ENCODE assay signal across 20 mouse cellular contexts in genomic region chr19:56132911-56133562, GRCm38 (mm10).
DNase-seq lines count a peak whose midpoint lies in the region; ATAC-seq lines count a peak whose summit lies in the region.
"Had no signal": no experiment of that assay in that cellular context is flagged by ENCODE, and none has a peak within 500 bp of the region (broad histone marks: within the 10 kb centered on the region; RNA-seq: fewer than 3 reads in every experiment).

No protein-coding gene starts in this region.

- intact Hi-C loops in heart, postnatal 14 days (cut with DNase I) = loop anchor here (5.0 to 10.0 kb wide), 4 partner anchors 124 to 586 kb away; partner anchors contain the start of gene Tcf7l2

- H3K27me3 ChIP-seq in forebrain, embryonic 11.5 days (ENCODE audit: control insufficient read depth, insufficient read depth, low read length) = peaks cover 10% of the 10 kb centered on the region
- H3K27me3 ChIP-seq in forebrain, embryonic 15.5 days = peaks cover 20% of the 10 kb centered on the region
- H3K27me3 ChIP-seq in forebrain, embryonic 13.5 days = peaks cover 51% of the 10 kb centered on the region
- H3K27me3 ChIP-seq in midbrain, embryonic 12.5 days = peaks cover 12% of the 10 kb centered on the region

- H3K27ac ChIP-seq in forebrain, embryonic 11.5 days (ENCODE audit: low read depth, low read length) = peak overlapping the region; percentile 8; the same call in 1 of the 2 replicates
- no peak overlapping the region for H3K27ac ChIP-seq in forebrain, embryonic 15.5 days (replicated peaks)
- H3K27ac ChIP-seq in forebrain, embryonic 13.5 days = no peak overlapping the region
- H3K27ac ChIP-seq in midbrain, embryonic 12.5 days (replicated peaks) = peak overlapping the region; percentile 43; the same call in 1 of the 2 replicates
- H3K27ac ChIP-seq: heart, embryonic 13.5 days; liver, embryonic 13.5 days; lung, embryonic 15.5 days; stomach, postnatal 0 days had no signal

- peak overlapping the region; percentile 9; the same call in 1 of the 2 replicates for H3K9ac ChIP-seq in forebrain, embryonic 11.5 days (ENCODE audit: low read length)
- H3K9ac ChIP-seq in forebrain, embryonic 15.5 days (replicated peaks) = no peak overlapping the region
- no peak overlapping the region for H3K9ac ChIP-seq in forebrain, embryonic 13.5 days
- H3K9ac ChIP-seq in midbrain, embryonic 12.5 days (replicated peaks) = no peak overlapping the region
- H3K9ac ChIP-seq: heart, embryonic 13.5 days; liver, embryonic 13.5 days; lung, embryonic 15.5 days had no signal

- H3K4me1 ChIP-seq in forebrain, embryonic 11.5 days (replicated peaks; ENCODE audit: control insufficient read depth, insufficient read depth, low read length) = peaks cover 11% of the 10 kb centered on the region
- peaks cover 31% of the 10 kb centered on the region for H3K4me1 ChIP-seq in forebrain, embryonic 15.5 days
- H3K4me1 ChIP-seq in forebrain, embryonic 13.5 days = peaks cover 33% of the 10 kb centered on the region
- peaks cover 29% of the 10 kb centered on the region for H3K4me1 ChIP-seq in midbrain, embryonic 12.5 days
- H3K4me1 ChIP-seq: liver, embryonic 13.5 days had no signal

- no peaks in the 10 kb centered on the region for H3K36me3 ChIP-seq in forebrain, embryonic 11.5 days (ENCODE audit: control insufficient read depth, insufficient read depth, low read length)
- no peaks in the 10 kb centered on the region for H3K36me3 ChIP-seq in forebrain, embryonic 15.5 days
- H3K36me3 ChIP-seq in forebrain, embryonic 13.5 days (ENCODE audit: poor library complexity, severe bottlenecking) = no peaks in the 10 kb centered on the region
- no peaks in the 10 kb centered on the region for H3K36me3 ChIP-seq in midbrain, embryonic 12.5 days
- H3K36me3 ChIP-seq: heart, embryonic 13.5 days; liver, embryonic 13.5 days; lung, embryonic 15.5 days had no signal

- H3K4me3 ChIP-seq in forebrain, embryonic 11.5 days (ENCODE audit: low read depth, low read length) = no peak overlapping the region
- no peak overlapping the region for H3K4me3 ChIP-seq in forebrain, embryonic 15.5 days
- no peak overlapping the region for H3K4me3 ChIP-seq in forebrain, embryonic 13.5 days
- no peak overlapping the region for H3K4me3 ChIP-seq in midbrain, embryonic 12.5 days
- H3K4me3 ChIP-seq: erythroblast, embryonic 14.5 days; heart, embryonic 13.5 days; liver, embryonic 13.5 days; lung, embryonic 15.5 days; myocyte had no signal

- DNase-seq in forebrain, embryonic 11.5 days (ENCODE audit: low spot score) = no peak
- DNase-seq in R1 (ENCODE audit: low read depth, low spot score) = peak; percentile 23
- DNase-seq in gastrocnemius, postnatal 4 days (ENCODE audit: low spot score in 2 of 2) = no peak
- no peak for DNase-seq in cerebellum, adult 18-20 months
- no peak for DNase-seq in heart, postnatal 14 days
- DNase-seq: adrenal gland, postnatal 25 days; cerebellum, adult 9-10 months; gastrocnemius, postnatal 36 days; heart, postnatal 4 days; kidney, adult 2 months; liver, embryonic 13.5 days; thymus, postnatal 14 days had no signal

- WGBS in forebrain, embryonic 11.5 days = 3% methylated on average over 7 of the region's 7 CpGs
- WGBS in forebrain, embryonic 15.5 days = 3% methylated on average over 7 of the region's 7 CpGs
- WGBS in forebrain, embryonic 13.5 days = 3% methylated on average over 7 of the region's 7 CpGs
- 5% methylated on average over 7 of the region's 7 CpGs for WGBS in midbrain, embryonic 12.5 days

- peak overlapping the region; percentile 26; the same call in 1 of the 2 replicates for H3K4me2 ChIP-seq in forebrain, embryonic 11.5 days (ENCODE audit: low read depth, low read length, severe bottlenecking)
- no peak overlapping the region for H3K4me2 ChIP-seq in forebrain, embryonic 15.5 days (replicated peaks)
- H3K4me2 ChIP-seq in forebrain, embryonic 13.5 days = peak overlapping the region; percentile 21
- H3K4me2 ChIP-seq in midbrain, embryonic 12.5 days (replicated peaks) = 0 out of 2 replicates have a peak overlapping the region, but pooled peaks have one; percentile 0
- H3K4me2 ChIP-seq: liver, embryonic 13.5 days had no signal

- no peaks in the 10 kb centered on the region for H3K9me3 ChIP-seq in forebrain, embryonic 11.5 days (ENCODE audit: control insufficient read depth, low read length)
- no peaks in the 10 kb centered on the region for H3K9me3 ChIP-seq in forebrain, embryonic 15.5 days
- H3K9me3 ChIP-seq in forebrain, embryonic 13.5 days (replicated peaks) = no peaks in the 10 kb centered on the region
- H3K9me3 ChIP-seq in midbrain, embryonic 12.5 days = no peaks in the 10 kb centered on the region
- H3K9me3 ChIP-seq: heart, embryonic 13.5 days; liver, embryonic 13.5 days; lung, embryonic 15.5 days had no signal

- 0 out of 2 replicates have a peak, but pooled peaks have one; percentile 49 for ATAC-seq in forebrain, embryonic 11.5 days (replicated peaks; ENCODE audit: low FRiP score)
- no peak for ATAC-seq in forebrain, embryonic 15.5 days (replicated peaks)
- ATAC-seq in forebrain, embryonic 13.5 days = no peak
- no peak for ATAC-seq in midbrain, embryonic 12.5 days (ENCODE audit: low FRiP score, low read depth)

Comparison
In these comparisons a context has a peak if more than half of its experiments do, and no peak if none do; other contexts are left out.
1. H3K27ac ChIP-seq: peak in forebrain, embryonic 11.5 days (single experiment) and midbrain, embryonic 12.5 days (single experiment); none in forebrain, embryonic 15.5 days (single experiment) and forebrain, embryonic 13.5 days (single experiment).